Mouse (Mus musculus): ENCODE results near the gene Pias1. TPM values are rescaled to one million over a fixed set of nuclear protein-coding genes. Genes with fewer than 3 reads are reported as not detected.

Pias1 gene
- total RNA-seq, 2 experiments from 2014 or later: 47.9 to 96.1 TPM

DNA sequence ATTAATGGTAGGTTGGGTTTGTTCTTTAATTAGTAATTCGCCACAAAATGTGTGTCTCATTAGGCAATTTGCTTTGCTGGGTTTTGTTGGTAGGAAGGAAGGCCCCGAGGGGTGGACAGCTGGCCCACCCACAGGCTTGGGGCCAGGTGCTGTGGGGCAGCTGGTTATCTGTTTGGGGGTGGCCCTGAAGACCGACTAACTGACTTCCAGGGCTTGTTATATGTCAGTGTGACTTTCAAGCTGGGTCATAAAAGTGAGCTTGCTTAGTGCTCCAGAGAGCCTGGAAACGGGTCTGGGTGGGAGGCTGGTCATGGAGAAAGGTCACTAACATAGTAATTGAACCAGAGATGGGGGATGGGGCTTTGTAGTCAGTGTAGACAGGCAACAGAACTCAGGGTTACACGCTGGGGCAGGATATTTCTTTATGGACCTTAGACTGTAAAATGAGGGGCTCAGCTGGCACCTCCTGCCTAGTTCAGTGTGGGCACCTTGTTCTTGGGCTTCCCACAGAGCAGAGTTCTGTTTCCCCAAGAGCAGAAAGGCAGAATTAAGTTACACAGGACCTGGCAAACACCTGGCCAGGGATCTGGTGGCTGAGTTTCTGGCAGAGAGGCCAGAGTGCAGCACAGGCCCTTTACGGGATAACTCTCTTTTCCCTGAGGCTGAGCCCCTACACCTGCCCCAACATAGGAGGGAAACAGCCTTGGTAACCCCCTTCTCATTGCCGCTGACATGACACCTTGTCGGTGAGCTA lies 129.3 kb downstream of the Pias1 start:
- no peak for ATAC-seq (ENCODE audit: poor library complexity, severe bottlenecking)

DNA sequence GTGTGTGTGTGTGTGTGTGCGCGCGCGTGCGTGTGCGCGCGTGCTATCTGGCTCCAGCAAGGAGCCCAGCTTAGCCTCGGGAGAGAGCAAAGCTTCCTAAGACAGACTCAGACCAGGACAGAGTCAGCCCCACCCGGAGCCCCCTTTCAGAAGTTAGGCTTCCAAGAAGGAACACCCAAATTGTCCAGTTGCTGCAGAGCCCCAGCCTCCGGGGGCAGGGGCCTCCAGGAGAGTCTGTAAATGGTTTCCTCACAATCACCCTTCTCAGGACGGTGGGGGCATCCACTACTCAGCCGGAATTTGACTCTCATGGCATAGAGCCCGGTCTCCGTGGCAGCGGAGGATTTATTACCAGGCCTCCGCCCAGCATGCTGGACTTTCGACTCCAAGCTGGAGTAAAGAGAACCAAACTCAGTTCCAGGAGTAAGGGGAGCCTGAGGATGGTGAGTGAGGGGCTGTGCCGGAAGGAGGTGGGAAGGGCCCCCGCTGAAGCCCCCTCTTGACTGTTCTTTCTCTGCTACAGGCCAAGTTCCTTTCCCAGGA lies 129.9 kb downstream of the Pias1 start, which contains the start of gene Calml4:
Calml4 (plus strand) TSS at position 362 of the 543 bp plus-strand sequence.
- ATAC-seq (ENCODE audit: poor library complexity, severe bottlenecking): 0 out of 2 replicates have a peak, but pooled peaks have one; percentile 15

- ATAC-seq (ENCODE audit: poor library complexity, severe bottlenecking): no peak
Measured at GRCm38 (mm10) chr9:62857216-62857615, 130.5 kb downstream of the Pias1 start.

- no peak for ATAC-seq (ENCODE audit: poor library complexity, severe bottlenecking)
Measured at GRCm38 (mm10) chr9:62854483-62854882, 133.2 kb downstream of the Pias1 start.

GRCm38 (mm10) chr9:62851571-62851970 lies 136.2 kb downstream of the Pias1 start:
- ATAC-seq (ENCODE audit: poor library complexity, severe bottlenecking): no peak

- ATAC-seq (ENCODE audit: poor library complexity, severe bottlenecking): no peak
Measured at GRCm38 (mm10) chr9:62848641-62849040, 139.1 kb downstream of the Pias1 start.

DNA sequence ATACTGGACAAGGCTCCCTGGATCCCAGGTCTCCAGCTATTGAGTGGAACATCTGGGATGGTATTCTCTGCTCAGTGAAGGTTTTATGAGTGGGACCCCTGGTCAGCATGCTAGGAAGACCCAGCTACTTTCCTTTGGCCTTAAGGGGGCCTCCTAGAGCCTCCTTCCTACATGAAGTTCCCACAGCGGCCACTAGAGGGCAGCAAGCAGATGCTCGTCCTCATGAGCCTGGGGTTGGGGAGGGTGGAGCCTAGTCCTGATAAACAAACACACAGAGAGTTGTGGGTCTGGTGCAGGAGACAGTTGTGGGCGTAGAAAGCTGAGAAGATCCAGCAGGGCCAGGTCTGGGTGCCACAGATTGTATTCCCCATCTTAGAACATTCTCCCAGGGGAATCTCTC lies 140.0 kb downstream of the Pias1 start:
- ATAC-seq (ENCODE audit: poor library complexity, severe bottlenecking): peak; percentile 97

- ATAC-seq (ENCODE audit: poor library complexity, severe bottlenecking): no peak
Measured at GRCm38 (mm10) chr9:62844461-62844860, 143.3 kb downstream of the Pias1 start.

DNA sequence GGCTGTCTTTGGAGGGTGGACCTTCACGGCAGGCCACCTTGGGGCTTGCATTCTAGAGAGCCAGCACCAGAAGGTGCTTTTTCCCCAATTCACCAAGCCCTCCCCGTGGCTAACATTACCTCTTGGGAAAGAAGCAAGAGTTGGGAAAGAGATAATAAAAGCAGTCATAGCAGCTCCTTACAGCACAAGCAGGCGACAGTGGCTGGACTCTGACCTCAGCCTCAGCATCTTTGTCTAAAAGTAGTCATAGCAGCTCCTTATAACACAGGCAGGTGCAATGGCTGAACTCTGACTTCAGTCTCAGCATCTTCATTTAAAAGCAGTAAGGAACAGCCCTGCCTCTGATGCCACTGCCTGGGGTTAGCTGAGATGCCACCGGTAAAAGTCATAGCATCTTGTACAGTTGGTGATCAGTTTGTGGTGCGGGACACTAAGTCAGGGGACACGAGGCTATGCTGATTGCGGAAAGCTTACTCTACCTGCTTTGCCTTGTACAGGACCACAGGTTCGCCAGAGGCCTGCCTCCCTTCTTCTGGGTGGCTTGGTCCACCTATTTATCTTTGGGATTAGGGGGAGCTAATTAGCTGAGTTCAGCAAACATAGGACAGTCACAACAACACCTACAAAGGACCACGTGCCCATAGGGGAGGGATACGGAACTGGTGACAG lies 144.2 kb downstream of the Pias1 start:
- no peak for ATAC-seq (ENCODE audit: poor library complexity, severe bottlenecking)

- ATAC-seq (ENCODE audit: poor library complexity, severe bottlenecking): peak; percentile 22; the same call in 1 of the 2 replicates
Measured at GRCm38 (mm10) chr9:62839172-62839770, 148.5 kb downstream of the Pias1 start.

DNA sequence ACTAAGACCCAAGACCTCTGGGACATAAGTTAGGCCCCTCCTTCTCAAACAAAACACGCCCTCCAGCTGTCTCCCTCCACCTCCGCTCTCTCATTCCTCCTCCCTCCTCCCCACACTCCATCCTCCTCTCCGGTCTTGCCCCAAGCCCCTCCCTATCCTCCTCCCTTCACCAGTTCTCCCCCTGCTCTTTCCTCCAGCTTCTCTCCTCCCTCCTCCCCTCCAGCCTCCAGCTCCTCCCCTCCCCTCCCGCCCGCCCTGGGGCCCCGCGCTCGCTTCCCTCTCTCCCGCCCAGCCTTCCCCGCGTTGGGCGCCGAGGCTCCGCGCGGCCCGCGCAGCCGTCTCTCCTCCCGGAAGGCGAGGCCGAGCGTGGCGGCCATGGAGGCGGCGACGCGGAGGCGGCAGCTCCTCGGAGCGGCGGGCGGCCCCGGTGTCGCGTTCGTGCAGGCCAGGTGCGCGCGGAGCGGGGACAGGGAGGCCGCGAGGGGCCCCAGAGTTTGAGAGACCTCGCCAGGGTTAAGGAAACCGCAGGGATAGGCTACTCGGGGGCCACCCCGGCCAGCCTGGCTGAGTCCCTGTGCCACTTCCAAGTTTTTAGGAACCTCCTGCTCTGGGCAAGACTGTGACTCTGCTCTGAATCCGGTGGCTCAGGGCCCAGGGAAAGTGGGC lies 149.1 kb downstream of the Pias1 start, which contains the start of gene Cln6:
Cln6 (plus strand) TSS at position 280 of the 666 bp plus-strand sequence.
- ATAC-seq (ENCODE audit: poor library complexity, severe bottlenecking): peak; percentile 84

DNA sequence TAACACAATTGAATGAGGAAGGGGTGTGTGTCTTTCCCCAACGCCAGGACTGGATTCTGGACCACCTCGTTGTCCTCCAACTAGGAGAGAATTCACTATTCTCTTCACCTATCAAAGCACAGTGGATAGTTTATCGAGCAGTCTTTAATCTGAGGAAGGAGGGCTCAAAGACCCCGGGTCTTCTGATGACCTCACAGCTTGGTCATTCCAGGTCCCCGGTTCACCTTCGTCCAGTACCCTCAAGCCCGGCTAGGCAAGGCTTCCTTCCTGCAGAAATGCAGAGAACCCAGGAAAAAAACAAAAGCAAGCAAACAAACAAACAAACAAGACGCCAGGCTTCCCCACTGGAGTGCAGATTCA lies 149.6 kb downstream of the Pias1 start:
- no peak for ATAC-seq (ENCODE audit: poor library complexity, severe bottlenecking)

- ATAC-seq (ENCODE audit: poor library complexity, severe bottlenecking): no peak
Measured at GRCm38 (mm10) chr9:62837611-62838010, 150.1 kb downstream of the Pias1 start.

- ATAC-seq (ENCODE audit: poor library complexity, severe bottlenecking): no peak
Measured at GRCm38 (mm10) chr9:62835705-62836446, 151.8 kb downstream of the Pias1 start.

DNA sequence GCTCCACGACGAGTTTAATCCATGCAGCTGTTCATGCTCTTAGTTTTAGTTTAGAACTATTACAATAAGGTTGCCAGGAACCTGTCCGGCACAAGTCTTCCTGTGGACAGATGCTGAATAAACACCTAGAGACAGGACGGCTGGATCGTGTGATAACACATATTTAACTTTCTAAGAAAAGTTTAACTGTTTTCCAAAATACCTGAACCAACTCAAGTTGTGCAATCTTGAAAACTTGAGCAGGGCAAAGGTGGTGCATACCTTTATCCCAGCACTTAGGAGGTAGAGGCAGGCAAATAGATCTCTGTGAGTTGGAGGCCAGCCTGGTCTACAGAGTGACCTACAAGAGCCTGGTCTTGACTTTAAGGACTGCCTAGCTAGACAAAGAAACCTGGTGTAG lies 152.8 kb downstream of the Pias1 start:
- no peak for ATAC-seq (ENCODE audit: poor library complexity, severe bottlenecking)

DNA sequence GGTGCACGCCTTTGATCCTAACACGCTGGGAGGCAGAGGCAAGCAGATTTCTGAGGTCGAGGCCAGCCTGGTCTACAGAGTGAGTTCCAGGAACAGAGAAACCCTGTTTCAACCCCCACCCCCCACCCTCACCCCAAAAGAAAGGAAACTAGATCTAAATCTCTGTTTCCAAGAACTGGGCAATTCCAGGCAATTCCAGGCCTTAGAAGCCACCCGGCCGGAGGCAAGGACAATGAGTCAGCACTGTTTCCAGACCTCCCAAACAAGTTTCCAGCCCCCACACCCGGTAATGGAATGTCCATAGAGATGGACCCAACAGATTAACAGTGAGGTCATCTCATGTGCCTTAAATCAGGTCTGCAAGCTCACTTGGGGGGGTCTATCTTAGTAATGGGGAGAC lies 157.8 kb downstream of the Pias1 start:
- no peak for ATAC-seq (ENCODE audit: poor library complexity, severe bottlenecking)

DNA sequence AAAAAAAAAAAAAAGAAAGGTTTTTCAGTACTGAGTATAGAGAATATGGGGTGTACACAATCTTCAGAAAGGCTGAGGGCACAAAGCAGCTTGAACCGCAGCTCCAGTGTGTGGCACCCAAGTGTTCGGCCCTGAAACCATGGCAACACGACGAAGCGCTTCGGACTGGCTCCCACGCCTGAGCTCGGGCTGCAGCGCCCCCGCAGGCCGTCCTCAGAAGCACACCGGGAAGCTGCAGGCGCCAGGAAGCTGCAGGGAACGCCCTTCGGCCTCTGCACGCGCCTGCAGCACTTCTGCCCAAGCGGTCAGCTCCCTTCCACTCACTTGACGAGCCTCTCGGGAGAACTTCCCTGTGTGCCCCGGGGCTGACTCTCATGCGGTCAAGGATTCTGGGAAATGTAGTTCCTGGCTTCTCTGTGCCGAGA lies 159.1 kb downstream of the Pias1 start:
- ATAC-seq (ENCODE audit: poor library complexity, severe bottlenecking): peak; percentile 100
